Mouse (Mus musculus): ENCODE data around the gene Rab21.
A peak's percentile ranks its signal among the peaks of the same experiment; 100 is the strongest.

Gene Rab21

GRCm38 (mm10) chr10:115271649-115272048 lies 43.7 kb downstream of the Rab21 start:
- no peak for DNase-seq (ENCODE audit: low read depth)

DNA sequence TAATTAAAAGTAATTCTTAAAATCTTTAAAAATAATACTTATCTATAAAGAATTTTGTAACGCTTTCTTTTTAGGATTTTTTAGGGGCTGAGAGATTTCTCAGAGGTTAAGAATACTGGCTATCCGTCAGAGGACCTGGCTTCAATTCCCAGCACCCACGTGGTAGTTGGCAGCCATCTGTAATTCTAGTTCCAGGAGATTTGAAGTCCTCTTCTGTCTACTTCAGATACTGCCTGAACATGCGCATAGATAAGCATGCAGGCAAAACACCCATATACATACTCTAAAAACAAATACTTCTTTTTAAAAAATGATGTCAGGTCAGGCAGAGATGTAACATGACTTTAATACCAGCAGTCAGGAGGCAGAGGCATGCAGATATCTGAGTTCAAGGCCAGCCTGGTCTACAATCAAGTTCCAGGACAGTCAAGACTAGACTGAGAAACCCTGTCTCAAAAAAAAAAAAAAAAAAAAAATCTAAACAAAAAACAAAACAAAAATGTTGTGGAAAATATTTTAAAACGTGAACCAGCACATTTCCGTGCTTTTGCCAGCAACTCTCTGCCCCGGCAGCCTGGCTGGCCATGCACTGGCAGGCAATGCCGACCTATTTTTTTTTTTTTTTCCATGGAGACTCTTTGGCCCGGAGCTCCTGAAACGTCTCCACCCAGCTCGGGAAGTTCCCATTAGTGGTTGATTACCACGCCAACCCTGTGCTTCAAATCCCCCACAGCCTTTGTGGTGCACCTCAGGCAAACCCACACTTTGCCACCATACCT lies 44.6 kb downstream of the Rab21 start:
- no peak for DNase-seq (ENCODE audit: low read depth)

- DNase-seq (ENCODE audit: low read depth) = no peak
These were observed 52.4 kb downstream of the Rab21 start for GRCm38 (mm10) chr10:115262926-115263562.

GRCm38 (mm10) chr10:115262261-115262660 lies 53.1 kb downstream of the Rab21 start:
- no peak for DNase-seq (ENCODE audit: low read depth)

GRCm38 (mm10) chr10:115261428-115261827 lies 54.0 kb downstream of the Rab21 start:
- DNase-seq (ENCODE audit: low read depth) = no peak

DNA sequence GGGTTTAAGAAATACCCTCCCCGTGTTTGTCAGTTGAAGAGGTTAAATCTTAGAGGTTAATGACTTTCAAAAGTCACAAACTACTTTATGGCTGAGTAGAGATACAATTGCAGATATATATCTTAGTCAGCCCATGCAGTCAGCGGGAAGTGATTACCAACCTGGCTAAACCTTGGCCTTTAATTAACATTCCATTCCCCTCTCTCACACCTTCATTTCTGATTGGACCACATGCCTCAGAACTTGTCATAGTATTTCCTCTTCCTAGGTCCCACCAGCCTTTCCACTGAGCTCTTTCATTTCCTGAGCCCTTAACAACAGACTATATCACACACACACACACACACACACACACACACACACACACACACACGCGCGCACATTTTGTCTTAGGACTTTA lies 59.2 kb downstream of the Rab21 start:
- DNase-seq (ENCODE audit: low read depth) = no peak

GRCm38 (mm10) chr10:115253521-115253920 lies 61.9 kb downstream of the Rab21 start:
- no peak for DNase-seq (ENCODE audit: low read depth)

- no peak for DNase-seq (ENCODE audit: low read depth)
These were observed 63.1 kb downstream of the Rab21 start for GRCm38 (mm10) chr10:115252321-115252757.

DNA sequence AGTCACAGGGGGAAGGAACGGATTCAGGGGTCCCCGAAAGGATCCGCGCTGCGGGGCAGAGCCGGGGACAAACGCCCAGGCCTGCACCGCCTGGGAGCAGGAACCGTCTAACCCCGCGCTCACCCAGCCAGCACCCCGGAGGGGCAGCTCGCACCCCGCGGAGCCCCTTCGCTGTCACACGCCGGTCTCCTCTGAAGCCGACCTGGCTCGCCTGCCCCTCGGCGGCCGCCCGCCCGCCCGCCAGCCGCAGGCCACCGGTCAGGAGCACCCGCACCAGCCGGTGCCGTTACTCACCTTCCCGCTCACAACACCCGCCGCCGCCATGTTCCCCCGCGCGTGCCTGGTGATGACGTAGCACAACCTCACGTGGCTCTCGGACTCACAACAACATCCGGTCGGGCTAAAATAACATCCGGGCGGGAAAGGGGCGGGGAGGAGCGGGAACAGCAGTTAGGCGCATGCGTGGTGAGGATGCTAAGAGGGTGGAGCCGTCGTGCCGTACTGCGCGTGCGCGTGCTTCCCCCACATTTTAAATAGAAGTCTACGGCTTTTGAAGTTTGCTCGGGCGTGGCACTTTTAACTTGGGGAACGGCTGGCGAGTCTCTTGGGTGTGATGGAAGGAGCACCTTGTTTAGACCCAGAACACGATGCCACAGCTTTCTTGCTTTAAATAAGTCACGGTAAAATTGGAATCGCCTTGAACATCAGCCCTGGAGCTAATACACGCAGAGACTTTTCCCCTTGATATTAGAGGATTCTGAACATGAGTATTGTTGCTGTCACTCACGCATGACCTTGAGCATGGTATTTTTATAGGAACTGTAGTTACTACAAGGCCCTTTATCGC lies 64.1 kb downstream of the Rab21 start, which contains the start of gene Tbc1d15:
Gene Tbc1d15 (minus strand): TSS at position 380 of the 847 bp plus-strand sequence.
- peak; percentile 98 for DNase-seq (ENCODE audit: low read depth)

DNA sequence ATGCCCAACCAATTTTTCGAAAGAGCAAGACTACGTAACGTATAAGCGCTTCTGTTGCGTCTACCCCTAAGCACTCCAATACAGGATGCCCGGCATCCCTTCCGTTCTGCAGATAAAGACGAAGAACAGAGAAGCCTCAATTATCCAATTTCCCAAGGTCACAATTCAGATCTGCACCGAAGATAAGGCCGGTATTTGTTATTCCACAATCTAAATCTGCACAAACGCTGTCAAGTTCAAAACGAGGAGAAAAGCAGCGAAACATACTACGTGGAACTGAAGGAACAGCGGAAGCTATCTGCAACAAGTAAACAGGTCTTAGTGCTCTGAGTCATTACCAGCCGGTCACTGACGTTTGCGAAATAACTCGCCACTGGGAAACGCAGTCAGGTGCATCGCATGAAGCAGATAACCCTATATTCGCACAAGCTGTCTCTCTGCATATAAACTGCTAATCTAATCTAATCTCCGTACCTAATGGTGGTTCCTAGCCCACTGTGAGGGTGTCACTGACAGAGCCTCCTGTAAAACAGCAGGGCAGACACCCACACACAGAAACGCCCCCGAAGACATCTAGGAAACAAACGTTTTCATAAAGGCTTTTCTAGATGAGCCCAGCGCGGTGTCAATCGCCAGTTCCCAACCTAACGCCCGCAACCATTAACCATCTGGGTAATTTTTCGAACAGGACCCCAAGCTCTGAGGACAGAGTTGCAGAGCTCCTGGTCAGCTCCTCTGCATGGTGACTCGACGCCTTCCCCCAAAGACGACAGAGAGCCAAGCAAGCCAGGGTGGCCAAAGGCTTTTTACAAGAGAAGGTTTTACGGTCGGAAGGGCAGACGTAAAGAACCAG lies 64.9 kb downstream of the Rab21 start:
- peak; percentile 46 for DNase-seq (ENCODE audit: low read depth)

- DNase-seq (ENCODE audit: low read depth) = peak; percentile 21
These were observed 67.4 kb downstream of the Rab21 start for GRCm38 (mm10) chr10:115248041-115248440.

- DNase-seq (ENCODE audit: low read depth) = no peak
These were observed 69.9 kb downstream of the Rab21 start for GRCm38 (mm10) chr10:115245488-115245887.

- no peak for DNase-seq (ENCODE audit: low read depth)
These were observed 74.3 kb downstream of the Rab21 start for GRCm38 (mm10) chr10:115241082-115241595.

DNA sequence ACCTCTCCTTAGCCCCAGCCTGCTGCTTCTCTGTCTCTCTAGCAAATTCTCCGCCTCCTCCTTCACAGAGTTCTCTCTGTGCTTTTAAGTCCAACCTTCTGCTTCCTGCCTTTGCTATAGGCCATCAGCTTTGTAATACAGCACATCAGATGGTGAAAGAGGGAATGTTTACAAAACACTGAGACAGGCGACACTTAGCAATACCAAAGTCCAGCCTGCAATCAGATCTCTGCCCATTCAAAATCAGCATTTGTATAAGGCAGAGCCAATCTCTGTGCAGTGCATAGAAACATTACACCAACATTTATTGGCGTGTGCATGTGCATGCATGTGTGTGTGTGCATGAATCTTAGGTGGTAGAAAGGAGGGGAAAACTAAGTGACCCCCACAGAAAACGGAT lies 77.5 kb downstream of the Rab21 start:
- DNase-seq (ENCODE audit: low read depth) = no peak
